Comparison of ENCODE assay signal across 8 mouse cellular contexts in genomic region chr14:21086827-21087351, GRCm38 (mm10). TPM values are rescaled to one million over a fixed set of nuclear protein-coding genes. Genes with fewer than 3 reads are reported as not detected.
DNase-seq lines count a peak whose midpoint lies in the region; ATAC-seq and TF ChIP-seq lines count a peak whose summit lies in the region.

No protein-coding gene starts in this region.

- TF ChIP-seq POLR2A in kidney, adult 2 months (IDR thresholded peaks at IDR 0.05; ENCODE audit: low read depth, low read length) = no peak

- no peaks in the 10 kb centered on the region for H3K9me3 ChIP-seq in limb, embryonic 12.5 days

- H3K9ac ChIP-seq in limb, embryonic 12.5 days (replicated peaks) = no peak overlapping the region; the same call in 1 of the 2 replicates

- no peak overlapping the region for H3K4me3 ChIP-seq in kidney, adult 2 months (ENCODE audit: insufficient read depth, low read depth, low read length)
- H3K4me3 ChIP-seq in limb, embryonic 12.5 days (replicated peaks) = no peak overlapping the region

- no peaks in the 10 kb centered on the region for H3K36me3 ChIP-seq in kidney, adult 2 months (ENCODE audit: control insufficient read depth, insufficient read depth, low read length)
- H3K36me3 ChIP-seq in limb, embryonic 12.5 days = no peaks in the 10 kb centered on the region

- DNase-seq in kidney, adult 2 months = no peak
- DNase-seq in kidney, postnatal 10 days = no peak
- DNase-seq in NIH3T3 (ENCODE audit: low read depth) = peak; percentile 75
- peak; percentile 42 for DNase-seq in embryo, embryonic 9.5 days (ENCODE audit: extremely low spot score)
- DNase-seq in right cerebral cortex, adult 2 months (ENCODE audit: low spot score in 2 of 2) = no peak
- no peak for DNase-seq in Muller cell, postnatal 12 days (ENCODE audit: inconsistent ontology term)
- no peak for DNase-seq in left cerebral cortex, adult 11 months (ENCODE audit: low spot score)

- no peaks in the 10 kb centered on the region for H3K27me3 ChIP-seq in kidney, adult 2 months (replicated peaks; ENCODE audit: control insufficient read depth, insufficient read depth, low read length)
- H3K27me3 ChIP-seq in limb, embryonic 12.5 days = no peaks in the 10 kb centered on the region

- WGBS in kidney, adult 2 months = 53% methylated on average over 7 of the region's 7 CpGs
- WGBS in limb, embryonic 12.5 days = 5% methylated on average over 7 of the region's 7 CpGs

- peak overlapping the region; percentile 39; the same call in 1 of the 2 replicates for H3K27ac ChIP-seq in kidney, adult 2 months (ENCODE audit: insufficient read depth, low read depth, low read length)
- H3K27ac ChIP-seq in limb, embryonic 12.5 days = peak overlapping the region; percentile 95

- peak; percentile 26; the same call in 1 of the 2 replicates for ATAC-seq in limb, embryonic 12.5 days (ENCODE audit: insufficient number of reproducible peaks, insufficient read depth, low FRiP score, low TSS enrichment, low read depth)

- peak overlapping the region; percentile 36 for H3K4me2 ChIP-seq in limb, embryonic 12.5 days

- no peak for TF ChIP-seq CTCF in kidney, adult 2 months (conservative IDR thresholded peaks at IDR 0.05; ENCODE audit: insufficient read depth, insufficient read length, low read depth, low read length)

- H3K4me1 ChIP-seq in kidney, adult 2 months (ENCODE audit: control insufficient read depth, insufficient read depth, low read length) = peaks cover 17% of the 10 kb centered on the region
- H3K4me1 ChIP-seq in limb, embryonic 12.5 days (replicated peaks) = peaks cover 40% of the 10 kb centered on the region

RNA-seq across cellular contexts. Expression of gene Adk, which starts 34.5 kb away (rescaled TPM):
- polyA plus RNA-seq in kidney, adult 2 months (2012; rRNA removed) = 92.5 and 121 TPM in 2 replicates
- 155 TPM in 2 replicates for polyA plus RNA-seq in limb, embryonic 12.5 days (2016; fragmentation: Nextera tagmentation; extraction: Ambion mirVana)

RNA-seq across cellular contexts. Expression of gene Ap3m1, which starts 34.6 kb away (rescaled TPM):
- 23.5 and 25.5 TPM in 2 replicates for polyA plus RNA-seq in kidney, adult 2 months (2012; rRNA removed)
- polyA plus RNA-seq in limb, embryonic 12.5 days (2016; fragmentation: Nextera tagmentation; extraction: Ambion mirVana) = 75.0 and 79.9 TPM in 2 replicates

Comparison
In these comparisons a context has a peak if more than half of its experiments do, and no peak if none do; other contexts are left out.
1. DNase-seq: peak in NIH3T3 (single experiment) and embryo, embryonic 9.5 days (single experiment); none in kidney, adult 2 months (single experiment), kidney, postnatal 10 days (single experiment), right cerebral cortex, adult 2 months (0 of 2), Muller cell, postnatal 12 days (single experiment) and left cerebral cortex, adult 11 months (single experiment).